In the genomic region with DNA sequence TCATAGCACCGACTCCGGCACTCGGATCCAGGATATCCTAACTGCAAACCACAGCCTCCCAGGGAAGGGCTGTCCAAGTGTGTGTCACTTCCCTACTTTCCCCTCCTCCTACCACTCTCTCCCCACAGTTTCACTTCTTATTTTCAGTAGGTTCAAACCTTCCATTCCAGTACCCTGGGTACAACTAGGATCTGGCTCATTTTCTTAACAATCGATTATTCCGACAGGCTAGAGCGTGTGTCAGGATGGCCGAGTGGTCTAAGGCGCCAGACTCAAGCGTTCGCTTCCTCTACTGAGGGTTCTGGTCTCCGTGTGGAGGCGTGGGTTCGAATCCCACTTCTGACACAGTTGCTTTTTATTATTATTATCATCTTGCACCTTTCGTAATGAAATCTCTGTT, we compare ENCODE assay signal across 8 mouse cellular contexts. TPM values are rescaled to one million over a fixed set of nuclear protein-coding genes. Genes with fewer than 3 reads are reported as not detected.
A peak's percentile ranks its signal among the peaks of the same experiment; 100 is the strongest.
DNase-seq lines count a peak whose midpoint lies in the region; ATAC-seq and TF ChIP-seq lines count a peak whose summit lies in the region.

No protein-coding gene starts in this region.

- TF ChIP-seq EP300 in liver, embryonic 14.5 days (IDR thresholded peaks at IDR 0.05; ENCODE audit: low read depth) = no peak

- no peak overlapping the region for H3K27ac ChIP-seq in liver, embryonic 14.5 days
- no peak overlapping the region for H3K27ac ChIP-seq in neural tube, embryonic 11.5 days (ENCODE audit: low read depth, low read length)

- peak; percentile 30 to 36 for DNase-seq in spleen, postnatal 36 days (ENCODE audit: low spot score in 2 of 2)
- no peak for DNase-seq in spleen, adult 12 weeks (ENCODE audit: low spot score)
- peak; percentile 32 for DNase-seq in adrenal gland, postnatal 14 days
- DNase-seq in forelimb bud, embryonic 11.5 days (ENCODE audit: low read depth, low spot score) = peak; percentile 87
- DNase-seq in induced T-regulatory cell, adult 2 months (ENCODE audit: low read depth) = peak; percentile 45
- DNase-seq in liver, embryonic 14.5 days (ENCODE audit: low read depth in 3 of 3, low spot score in 3 of 3) = peak; percentile 57 to 63 (median 60)
- DNase-seq in neural tube, embryonic 11.5 days (ENCODE audit: low spot score) = peak; percentile 68
- DNase-seq in gastrocnemius, postnatal 4 days (ENCODE audit: low spot score in 2 of 2) = no peak

- under 1% methylated on average over 14 of the region's 14 CpGs for WGBS in liver, embryonic 14.5 days (ENCODE audit: insufficient replicate concordance)
- WGBS in neural tube, embryonic 11.5 days = under 1% methylated on average over 14 of the region's 14 CpGs

- no peaks in the 10 kb centered on the region for H3K9me3 ChIP-seq in liver, embryonic 14.5 days (ENCODE audit: control insufficient read depth, low read length)
- no peaks in the 10 kb centered on the region for H3K9me3 ChIP-seq in neural tube, embryonic 11.5 days (ENCODE audit: control insufficient read depth, low read length)

- peak overlapping the region; percentile 69 for H3K4me2 ChIP-seq in liver, embryonic 14.5 days (ENCODE audit: low read depth)
- H3K4me2 ChIP-seq in neural tube, embryonic 11.5 days (ENCODE audit: low read depth) = peak overlapping the region; percentile 35

- H3K9ac ChIP-seq in liver, embryonic 14.5 days (replicated peaks) = peak overlapping the region; percentile 56
- no peak overlapping the region for H3K9ac ChIP-seq in neural tube, embryonic 11.5 days (ENCODE audit: low read length)

- no peak for TF ChIP-seq CTCF in liver, embryonic 14.5 days (IDR thresholded peaks at IDR 0.05; ENCODE audit: low read depth)

- peak overlapping the region; percentile 58 to 83 for H3K4me3 ChIP-seq in liver, embryonic 14.5 days (ENCODE audit: insufficient read depth in 1 of 2, low read depth in 2 of 2, low read length in 2 of 2)
- peak overlapping the region; percentile 21 for H3K4me3 ChIP-seq in neural tube, embryonic 11.5 days (ENCODE audit: low read depth, low read length)

- H3K4me1 ChIP-seq in liver, embryonic 14.5 days (replicated peaks; ENCODE audit: control insufficient read depth in 2 of 2, insufficient read depth in 2 of 2, low read length in 1 of 2) = peaks cover 6 to 30% of the 10 kb centered on the region in 2 experiments; a peak in 3 of 4 replicates
- H3K4me1 ChIP-seq in neural tube, embryonic 11.5 days (ENCODE audit: control insufficient read depth, insufficient read depth, low read length) = no peaks in the 10 kb centered on the region

- peaks cover 2% of the 10 kb centered on the region; the same call in 1 of the 2 replicates for H3K27me3 ChIP-seq in liver, embryonic 14.5 days (ENCODE audit: control insufficient read depth, insufficient read depth, low read length)
- peaks cover 5% of the 10 kb centered on the region; the same call in 1 of the 2 replicates for H3K27me3 ChIP-seq in neural tube, embryonic 11.5 days (ENCODE audit: control insufficient read depth, insufficient read depth, low read length)

- H3K36me3 ChIP-seq in liver, embryonic 14.5 days (replicated peaks; ENCODE audit: control insufficient read depth, insufficient read depth, low read depth) = no peaks in the 10 kb centered on the region
- H3K36me3 ChIP-seq in neural tube, embryonic 11.5 days (ENCODE audit: control insufficient read depth, insufficient read depth, low read length) = no peaks in the 10 kb centered on the region

- peak; percentile 55 for ATAC-seq in liver, embryonic 14.5 days (ENCODE audit: insufficient read depth)
- 0 out of 2 replicates have a peak, but pooled peaks have one; percentile 23 for ATAC-seq in neural tube, embryonic 11.5 days (ENCODE audit: insufficient read depth, low FRiP score, low TSS enrichment)

RNA-seq across cellular contexts. Expression of a gene that starts 30.3 kb away (rescaled TPM):
- total RNA-seq in adrenal gland, postnatal 14 days (2021) = 1.3 and 1.7 TPM in 2 replicates
- 0.30 and 0.41 TPM in 2 replicates for polyA plus RNA-seq in liver, embryonic 14.5 days (2012; rRNA removed)
- polyA plus RNA-seq in liver, embryonic 14.5 days (2014; fragmentation: Nextera tagmentation; extraction: Ambion mirVana) = 0.50 and 0.82 TPM in 2 replicates
- polyA plus RNA-seq in neural tube, embryonic 11.5 days (2014; fragmentation: Nextera tagmentation; extraction: Ambion mirVana) = 22.1 and 25.9 TPM in 2 replicates
- total RNA-seq in gastrocnemius, postnatal 4 days (2021) = 1 to 10 TPM; 1.4 to 2.6 TPM

Comparison
In these comparisons a context has a peak if more than half of its experiments do, and no peak if none do; other contexts are left out.
1. DNase-seq: peak in spleen, postnatal 36 days (2 of 2), adrenal gland, postnatal 14 days (single experiment), forelimb bud, embryonic 11.5 days (single experiment), induced T-regulatory cell, adult 2 months (single experiment), liver, embryonic 14.5 days (3 of 3) and neural tube, embryonic 11.5 days (single experiment); none in spleen, adult 12 weeks (single experiment) and gastrocnemius, postnatal 4 days (0 of 2).